Mouse (Mus musculus): ENCODE measurements around the gene Cpeb1.
A peak's percentile ranks its signal among the peaks of the same experiment; 100 is the strongest.

The Cpeb1 gene

GRCm38 (mm10) chr7:81371811-81372210 is 83.5 kb downstream of the Cpeb1 start:
- DNase-seq (ENCODE audit: low spot score), result no peak

- no peak for DNase-seq (ENCODE audit: low spot score)
Observed at GRCm38 (mm10) chr7:81369724-81370123, 85.5 kb downstream of the Cpeb1 start.

GRCm38 (mm10) chr7:81367946-81368345 is 87.3 kb downstream of the Cpeb1 start:
- no peak for DNase-seq (ENCODE audit: low spot score)

GRCm38 (mm10) chr7:81356975-81357374 is 98.3 kb downstream of the Cpeb1 start:
- DNase-seq (ENCODE audit: low spot score), result no peak

- no peak for DNase-seq (ENCODE audit: low spot score)
Observed at GRCm38 (mm10) chr7:81356360-81356759, 98.9 kb downstream of the Cpeb1 start.

GRCm38 (mm10) chr7:81355746-81356145 is 99.5 kb downstream of the Cpeb1 start:
- DNase-seq (ENCODE audit: low spot score), result no peak

GRCm38 (mm10) chr7:81351826-81352225 is 103.4 kb downstream of the Cpeb1 start:
- DNase-seq (ENCODE audit: low spot score), result no peak

GRCm38 (mm10) chr7:81348206-81348605 is 107.1 kb downstream of the Cpeb1 start:
- no peak for DNase-seq (ENCODE audit: low spot score)

- DNase-seq (ENCODE audit: low spot score), result no peak
Observed at GRCm38 (mm10) chr7:81345447-81346170, 109.7 kb downstream of the Cpeb1 start.

- DNase-seq (ENCODE audit: low spot score), result peak; percentile 99
Observed at GRCm38 (mm10) chr7:81344544-81345446, 110.5 kb downstream of the Cpeb1 start, which contains the start of gene Rps17. Rps17 (minus strand) TSS chr7:81345254.

- no peak for DNase-seq (ENCODE audit: low spot score)
Observed at GRCm38 (mm10) chr7:81343831-81344230, 111.4 kb downstream of the Cpeb1 start.

GRCm38 (mm10) chr7:81343316-81343715 is 111.9 kb downstream of the Cpeb1 start:
- DNase-seq (ENCODE audit: low spot score), result no peak

GRCm38 (mm10) chr7:81342356-81343094 is 112.7 kb downstream of the Cpeb1 start:
- DNase-seq (ENCODE audit: low spot score), result no peak

- no peak for DNase-seq (ENCODE audit: low spot score)
Observed at GRCm38 (mm10) chr7:81341563-81341962, 113.7 kb downstream of the Cpeb1 start.

GRCm38 (mm10) chr7:81339783-81340182 is 115.5 kb downstream of the Cpeb1 start:
- peak; percentile 41 for DNase-seq (ENCODE audit: low spot score)

GRCm38 (mm10) chr7:81338522-81338873 is 116.8 kb downstream of the Cpeb1 start:
- no peak for DNase-seq (ENCODE audit: low spot score)

- no peak for DNase-seq (ENCODE audit: low spot score)
Observed at GRCm38 (mm10) chr7:81337785-81338521, 117.3 kb downstream of the Cpeb1 start.

GRCm38 (mm10) chr7:81336432-81336786 is 118.9 kb downstream of the Cpeb1 start:
- DNase-seq (ENCODE audit: low spot score), result peak; percentile 36

GRCm38 (mm10) chr7:81335705-81336431 is 119.4 kb downstream of the Cpeb1 start:
- DNase-seq (ENCODE audit: low spot score), result no peak

GRCm38 (mm10) chr7:81331851-81332250 is 123.4 kb downstream of the Cpeb1 start:
- no peak for DNase-seq (ENCODE audit: low spot score)

GRCm38 (mm10) chr7:81330767-81331166 is 124.5 kb downstream of the Cpeb1 start:
- DNase-seq (ENCODE audit: low spot score), result no peak
